Mouse (Mus musculus): ENCODE data around the gene Gna11. TPM values are rescaled to one million over a fixed set of nuclear protein-coding genes. Genes with fewer than 3 reads are reported as not detected.

Gna11 gene
- polyA plus RNA-seq (2015; fragmentation: Illumina TruSeq; extraction: RNeasy Lipid Tissue Mini Kit (QIAGEN cat#74804); ENCODE audit: insufficient read depth, low read depth, low replicate concordance) = 17.4 TPM

DNA sequence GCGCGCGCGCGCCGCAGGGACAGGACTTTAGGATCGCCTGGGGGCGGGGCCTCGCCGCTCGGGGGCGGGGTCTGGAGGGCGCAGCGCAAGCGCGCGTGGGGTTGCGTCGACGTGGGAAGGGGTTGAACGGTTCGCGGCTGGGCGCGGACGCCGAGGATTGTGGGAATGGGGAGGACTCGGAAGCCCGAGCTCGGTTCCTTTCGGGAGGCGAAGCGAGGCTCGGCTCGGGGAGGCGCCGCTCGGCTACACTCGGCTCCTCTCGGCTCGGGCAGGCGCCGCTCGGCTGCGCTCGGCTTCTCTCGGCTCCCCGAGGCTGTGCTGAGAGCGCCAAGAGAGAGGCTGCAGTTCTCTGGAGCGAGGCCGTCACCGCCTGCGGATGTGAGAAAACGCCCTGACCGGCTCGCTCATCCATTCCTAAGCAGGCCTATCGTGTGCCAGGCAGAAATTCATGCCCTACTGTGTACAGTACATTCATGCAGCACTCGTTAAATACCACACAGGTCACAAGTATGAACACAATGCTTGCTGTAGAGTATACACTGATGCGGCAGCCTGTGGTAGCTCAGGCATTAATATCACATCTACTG lies at the start of gene Gna11:
Gene Gna11, minus strand, starts transcription at position 30 of the 587 bp plus-strand sequence.

DNA sequence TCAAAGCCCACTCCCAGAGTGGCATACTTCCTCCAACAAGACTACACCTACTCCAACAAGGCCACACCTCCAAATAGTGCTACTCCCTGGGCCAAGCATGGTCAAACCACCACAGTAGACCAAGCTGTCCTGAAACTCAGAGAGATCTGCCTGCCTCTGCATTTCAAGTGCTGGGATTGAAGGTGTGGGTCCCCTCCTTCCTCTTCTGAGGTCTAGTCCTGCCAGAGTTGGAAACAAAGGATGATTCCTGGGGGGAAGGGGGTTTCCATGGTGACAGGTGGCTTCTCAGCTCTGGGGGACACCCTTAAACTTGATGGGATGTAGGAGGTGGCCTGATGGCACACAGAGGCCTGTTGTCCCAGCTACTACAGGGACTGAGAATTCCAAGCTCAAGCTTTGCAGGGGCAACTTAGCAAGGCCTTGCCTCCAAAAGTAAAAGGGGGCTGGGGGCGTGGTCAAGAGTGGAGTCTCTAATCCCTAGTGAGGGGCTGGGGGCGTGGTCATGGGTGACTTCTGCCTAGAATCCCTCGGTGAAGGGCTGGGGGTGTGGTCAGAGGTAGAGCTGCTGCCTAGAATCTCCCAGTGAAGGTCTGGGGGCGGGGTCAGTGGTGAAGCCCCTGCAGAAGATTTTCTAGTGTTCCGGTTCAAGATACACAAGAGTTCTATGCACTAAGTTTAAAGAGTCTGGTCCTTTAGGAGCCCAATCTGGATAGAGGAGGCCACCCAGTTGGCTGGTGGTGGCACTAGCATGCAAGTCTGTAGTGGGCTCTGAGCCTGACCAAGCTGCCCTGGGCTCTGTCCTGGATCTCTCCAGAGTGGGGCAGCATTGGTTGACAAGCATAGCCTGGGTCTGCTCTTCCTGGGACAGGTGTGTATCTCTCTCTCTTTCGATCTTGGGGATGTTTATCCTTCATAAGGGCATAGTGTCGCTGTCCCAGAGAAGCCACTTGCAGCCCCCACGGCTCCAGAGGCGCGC lies 29.4 kb upstream of the Gna11 start, which contains the start of gene Tle2:
Gene Tle2, plus strand, starts transcription at position 481 of the 976 bp plus-strand sequence.

DNA sequence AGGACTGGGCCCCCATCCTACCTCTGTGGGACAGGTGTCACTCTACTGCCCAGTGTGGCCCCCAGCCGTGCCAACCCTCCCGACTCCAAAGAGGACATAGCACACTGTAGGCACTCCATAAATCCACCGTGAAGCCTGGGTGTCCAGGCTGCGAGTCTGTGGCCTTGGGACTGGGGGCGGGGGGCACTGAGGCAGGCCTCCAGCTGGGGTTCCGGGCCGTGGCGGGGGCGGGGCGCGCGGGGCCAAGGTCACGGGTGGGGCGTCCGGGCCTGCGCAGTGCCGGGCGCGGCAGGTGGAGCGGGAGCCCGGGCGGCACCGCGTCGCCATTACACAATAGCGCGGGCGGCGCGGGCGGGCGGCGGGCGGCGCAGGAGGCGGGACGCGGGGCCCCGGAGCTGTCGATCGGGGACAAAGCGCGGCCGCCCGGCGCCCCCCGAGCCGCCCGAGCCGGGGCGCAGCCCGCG lies 14.2 kb upstream of the Gna11 start, which contains the start of gene Aes:
Gene Aes, plus strand, starts transcription at position 326 of the 464 bp plus-strand sequence.

DNA sequence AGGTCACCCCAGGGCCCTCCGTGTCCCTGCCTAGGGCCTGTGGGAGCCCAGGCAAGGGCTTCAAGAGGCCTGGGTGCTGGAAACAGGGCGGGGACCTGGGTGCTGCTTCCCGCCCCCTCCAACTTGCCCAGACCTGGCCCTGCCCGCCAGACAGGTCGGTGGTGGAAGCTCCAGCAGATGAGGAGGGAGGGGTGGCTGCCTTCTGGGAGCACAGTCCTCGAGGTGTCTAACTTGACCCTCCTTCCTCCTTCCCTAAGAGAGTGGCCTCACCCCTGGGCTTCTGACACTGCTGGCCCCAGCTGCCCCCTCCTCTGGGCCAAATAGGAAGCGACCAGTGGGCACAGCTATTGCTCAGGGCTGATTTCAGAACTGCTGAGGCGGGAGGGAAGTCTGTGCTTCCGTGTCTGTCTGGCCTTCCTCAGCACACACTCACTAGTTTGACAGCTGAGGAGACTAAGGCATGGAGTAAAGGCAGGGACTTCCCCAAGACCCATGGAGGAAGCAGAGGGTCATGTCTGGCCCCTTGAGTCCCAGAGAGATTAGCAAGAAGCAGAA lies 20.9 kb downstream of the Gna11 start, which contains the start of gene Gna15:
Gene Gna15, minus strand, starts transcription at position 175 of the 555 bp plus-strand sequence.

DNA sequence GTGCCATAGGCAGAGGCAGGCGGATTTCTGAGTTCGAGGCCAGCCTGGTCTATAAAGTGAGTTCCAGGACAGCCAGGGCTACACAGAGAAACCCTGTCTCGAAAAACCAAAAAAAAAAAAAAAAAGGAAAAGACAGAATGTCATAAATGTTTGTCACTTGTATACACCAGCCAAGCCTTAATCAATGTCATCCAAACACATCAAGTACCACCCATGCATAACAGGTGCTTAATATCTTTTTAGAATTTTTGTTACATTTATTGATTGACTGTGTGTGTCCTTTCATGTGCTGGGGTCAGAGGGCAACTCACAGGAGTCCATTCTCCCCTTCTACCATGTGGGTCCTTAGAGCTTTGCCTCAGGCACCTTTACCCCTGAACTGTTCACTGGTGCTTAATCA lies 45.0 kb downstream of the Gna11 start, which contains the start of gene S1pr4:
Gene S1pr4, minus strand, starts transcription at position 101 of the 400 bp plus-strand sequence.

DNA sequence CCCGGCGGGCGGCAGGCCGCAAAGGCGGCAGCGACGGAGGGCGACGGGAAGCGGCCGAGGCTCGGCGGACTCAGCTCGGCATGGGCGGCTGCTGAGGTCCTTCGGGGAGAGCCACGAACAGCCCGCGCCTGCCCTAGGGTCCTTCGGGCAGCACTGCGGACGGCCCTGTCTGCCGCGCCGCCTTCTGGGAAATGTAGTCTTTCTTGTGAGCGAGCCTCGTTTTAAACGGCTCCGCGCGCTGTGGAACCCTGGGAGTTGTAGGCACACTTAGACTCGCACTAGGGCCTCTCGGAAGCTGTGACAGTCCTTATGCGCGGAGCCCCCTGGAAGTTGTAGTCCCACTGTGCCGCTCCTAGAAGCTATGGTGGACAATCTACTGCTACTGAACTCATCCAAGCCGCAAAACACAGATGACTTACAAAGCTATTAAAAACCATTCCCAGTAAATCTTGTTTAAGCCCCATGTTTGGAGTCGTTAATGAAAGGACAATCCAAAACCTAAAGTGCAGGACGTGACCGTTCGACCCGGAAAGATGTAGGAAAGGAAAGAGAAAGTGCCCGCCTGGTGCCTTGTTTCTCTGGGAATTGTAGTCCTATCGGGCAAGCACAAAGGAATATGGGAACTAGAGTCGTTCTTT lies 48.6 kb downstream of the Gna11 start, which contains the start of gene Ncln:
Gene Ncln, minus strand, starts transcription at position 129 of the 638 bp plus-strand sequence.

DNA sequence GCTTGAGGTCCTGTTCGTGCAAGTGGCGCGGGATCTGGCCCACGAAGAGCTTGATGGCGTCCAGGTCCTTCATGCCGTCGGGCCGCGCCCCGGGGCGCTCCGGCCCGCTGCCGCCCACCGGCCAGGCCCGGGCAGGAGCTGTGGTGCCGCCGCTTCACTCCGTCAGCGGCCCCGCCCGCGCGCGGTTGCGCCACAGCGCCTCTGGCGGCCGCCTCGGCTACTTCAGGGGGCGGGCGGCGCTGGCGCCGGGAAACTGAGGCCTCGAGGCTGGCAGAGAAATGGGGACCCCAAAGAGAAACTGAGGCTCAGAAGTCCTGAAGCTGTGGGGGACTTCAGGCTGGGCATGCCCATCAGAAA lies 62.5 kb downstream of the Gna11 start, which contains the start of gene Celf5:
Gene Celf5, minus strand, starts transcription at position 177 of the 357 bp plus-strand sequence.

Other genes with a start within 250 kb of the Gna11 start
- gene Cactin, start 224.1 kb downstream of the Gna11 start, polyA plus RNA-seq (2015; fragmentation: Illumina TruSeq; extraction: RNeasy Lipid Tissue Mini Kit (QIAGEN cat#74804); ENCODE audit: insufficient read depth, low read depth, low replicate concordance) = 7.9 TPM
- gene Tbxa2r, start 216.5 kb downstream of the Gna11 start, polyA plus RNA-seq (2015; fragmentation: Illumina TruSeq; extraction: RNeasy Lipid Tissue Mini Kit (QIAGEN cat#74804); ENCODE audit: insufficient read depth, low read depth, low replicate concordance) = 3.4 TPM
- gene Gipc3, start 201.9 kb downstream of the Gna11 start, polyA plus RNA-seq (2015; fragmentation: Illumina TruSeq; extraction: RNeasy Lipid Tissue Mini Kit (QIAGEN cat#74804); ENCODE audit: insufficient read depth, low read depth, low replicate concordance) = 1.4 TPM
- gene Hmg20b, start 194.7 kb downstream of the Gna11 start, polyA plus RNA-seq (2015; fragmentation: Illumina TruSeq; extraction: RNeasy Lipid Tissue Mini Kit (QIAGEN cat#74804); ENCODE audit: insufficient read depth, low read depth, low replicate concordance) = 22.8 TPM
- 1.9 TPM for gene Mfsd12, start 187.7 kb downstream of the Gna11 start, polyA plus RNA-seq (2015; fragmentation: Illumina TruSeq; extraction: RNeasy Lipid Tissue Mini Kit (QIAGEN cat#74804); ENCODE audit: insufficient read depth, low read depth, low replicate concordance)
- not detected for gene 4930404N11Rik, start 179.4 kb downstream of the Gna11 start, polyA plus RNA-seq (2015; fragmentation: Illumina TruSeq; extraction: RNeasy Lipid Tissue Mini Kit (QIAGEN cat#74804); ENCODE audit: insufficient read depth, low read depth, low replicate concordance)
- gene Fzr1, start 166.7 kb downstream of the Gna11 start, polyA plus RNA-seq (2015; fragmentation: Illumina TruSeq; extraction: RNeasy Lipid Tissue Mini Kit (QIAGEN cat#74804); ENCODE audit: insufficient read depth, low read depth, low replicate concordance) = 5.1 TPM
- 9.1 TPM for gene Dohh, start 160.8 kb downstream of the Gna11 start, polyA plus RNA-seq (2015; fragmentation: Illumina TruSeq; extraction: RNeasy Lipid Tissue Mini Kit (QIAGEN cat#74804); ENCODE audit: insufficient read depth, low read depth, low replicate concordance)
- 2.6 TPM for gene Gm48551, start 160.7 kb downstream of the Gna11 start, polyA plus RNA-seq (2015; fragmentation: Illumina TruSeq; extraction: RNeasy Lipid Tissue Mini Kit (QIAGEN cat#74804); ENCODE audit: insufficient read depth, low read depth, low replicate concordance)
- 3.4 TPM for gene Gm48552, start 156.2 kb downstream of the Gna11 start, polyA plus RNA-seq (2015; fragmentation: Illumina TruSeq; extraction: RNeasy Lipid Tissue Mini Kit (QIAGEN cat#74804); ENCODE audit: insufficient read depth, low read depth, low replicate concordance)
- gene Smim24, start 152.1 kb downstream of the Gna11 start, polyA plus RNA-seq (2015; fragmentation: Illumina TruSeq; extraction: RNeasy Lipid Tissue Mini Kit (QIAGEN cat#74804); ENCODE audit: insufficient read depth, low read depth, low replicate concordance) = 23.5 TPM
- gene Nfic, start 89.6 kb downstream of the Gna11 start, polyA plus RNA-seq (2015; fragmentation: Illumina TruSeq; extraction: RNeasy Lipid Tissue Mini Kit (QIAGEN cat#74804); ENCODE audit: insufficient read depth, low read depth, low replicate concordance) = 11.0 TPM
- gene Celf5, start 62.5 kb downstream of the Gna11 start, polyA plus RNA-seq (2015; fragmentation: Illumina TruSeq; extraction: RNeasy Lipid Tissue Mini Kit (QIAGEN cat#74804); ENCODE audit: insufficient read depth, low read depth, low replicate concordance) = 0.76 TPM
- gene Ncln, start 48.8 kb downstream of the Gna11 start, polyA plus RNA-seq (2015; fragmentation: Illumina TruSeq; extraction: RNeasy Lipid Tissue Mini Kit (QIAGEN cat#74804); ENCODE audit: insufficient read depth, low read depth, low replicate concordance) = 25.2 TPM
- 1.3 TPM for gene S1pr4, start 45.1 kb downstream of the Gna11 start, polyA plus RNA-seq (2015; fragmentation: Illumina TruSeq; extraction: RNeasy Lipid Tissue Mini Kit (QIAGEN cat#74804); ENCODE audit: insufficient read depth, low read depth, low replicate concordance)
- not detected for gene Gna15, start 21.0 kb downstream of the Gna11 start, polyA plus RNA-seq (2015; fragmentation: Illumina TruSeq; extraction: RNeasy Lipid Tissue Mini Kit (QIAGEN cat#74804); ENCODE audit: insufficient read depth, low read depth, low replicate concordance)
- 218 TPM for gene Aes, start 14.3 kb upstream of the Gna11 start, polyA plus RNA-seq (2015; fragmentation: Illumina TruSeq; extraction: RNeasy Lipid Tissue Mini Kit (QIAGEN cat#74804); ENCODE audit: insufficient read depth, low read depth, low replicate concordance)
- 44.6 TPM for gene Tle2, start 29.4 kb upstream of the Gna11 start, polyA plus RNA-seq (2015; fragmentation: Illumina TruSeq; extraction: RNeasy Lipid Tissue Mini Kit (QIAGEN cat#74804); ENCODE audit: insufficient read depth, low read depth, low replicate concordance)
- gene Tle6, start 55.9 kb upstream of the Gna11 start, polyA plus RNA-seq (2015; fragmentation: Illumina TruSeq; extraction: RNeasy Lipid Tissue Mini Kit (QIAGEN cat#74804); ENCODE audit: insufficient read depth, low read depth, low replicate concordance) = 236 TPM
- gene BC025920, start 61.1 kb upstream of the Gna11 start, polyA plus RNA-seq (2015; fragmentation: Illumina TruSeq; extraction: RNeasy Lipid Tissue Mini Kit (QIAGEN cat#74804); ENCODE audit: insufficient read depth, low read depth, low replicate concordance) = 0.87 TPM
- gene Sirt6, start 82.6 kb upstream of the Gna11 start, polyA plus RNA-seq (2015; fragmentation: Illumina TruSeq; extraction: RNeasy Lipid Tissue Mini Kit (QIAGEN cat#74804); ENCODE audit: insufficient read depth, low read depth, low replicate concordance) = 5.6 TPM
- gene Ankrd24, start 83.3 kb upstream of the Gna11 start, polyA plus RNA-seq (2015; fragmentation: Illumina TruSeq; extraction: RNeasy Lipid Tissue Mini Kit (QIAGEN cat#74804); ENCODE audit: insufficient read depth, low read depth, low replicate concordance) = 62.0 TPM
- gene Gm10778, start 103.9 kb upstream of the Gna11 start, polyA plus RNA-seq (2015; fragmentation: Illumina TruSeq; extraction: RNeasy Lipid Tissue Mini Kit (QIAGEN cat#74804); ENCODE audit: insufficient read depth, low read depth, low replicate concordance) = 0.66 TPM
- gene Zfp433, start 159.6 kb upstream of the Gna11 start, polyA plus RNA-seq (2015; fragmentation: Illumina TruSeq; extraction: RNeasy Lipid Tissue Mini Kit (QIAGEN cat#74804); ENCODE audit: insufficient read depth, low read depth, low replicate concordance) = 1.2 TPM
- 2.0 TPM for gene Gm3055, start 226.0 kb upstream of the Gna11 start, polyA plus RNA-seq (2015; fragmentation: Illumina TruSeq; extraction: RNeasy Lipid Tissue Mini Kit (QIAGEN cat#74804); ENCODE audit: insufficient read depth, low read depth, low replicate concordance)

Measured in pancreas, adult 10 weeks (tissue).